Mouse (Mus musculus): Measurements from ENCODE around the gene Asna1.
A peak's percentile ranks its signal among the peaks of the same experiment; 100 is the strongest.

Gene Asna1

DNA sequence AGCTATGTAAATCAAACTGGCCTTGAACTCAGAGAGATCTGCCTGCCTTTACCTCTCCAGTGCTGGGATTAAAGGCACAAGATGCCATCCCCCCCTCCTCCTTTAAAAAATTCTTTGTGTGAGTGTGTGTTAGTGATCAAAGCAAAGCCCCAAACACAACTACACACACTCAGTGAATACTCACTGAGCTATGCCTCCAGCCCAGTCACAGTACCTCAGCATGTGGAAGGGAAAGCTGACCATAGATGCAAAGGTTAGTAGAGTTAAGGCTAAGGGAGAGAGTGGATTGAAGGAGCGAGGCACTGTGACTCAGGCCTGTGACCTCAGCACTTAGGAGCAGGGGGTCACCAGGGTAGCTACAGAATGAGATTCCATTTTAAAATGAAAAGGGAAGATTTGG, 52.0 kb downstream of the Asna1 start:
- no peak for DNase-seq

DNA sequence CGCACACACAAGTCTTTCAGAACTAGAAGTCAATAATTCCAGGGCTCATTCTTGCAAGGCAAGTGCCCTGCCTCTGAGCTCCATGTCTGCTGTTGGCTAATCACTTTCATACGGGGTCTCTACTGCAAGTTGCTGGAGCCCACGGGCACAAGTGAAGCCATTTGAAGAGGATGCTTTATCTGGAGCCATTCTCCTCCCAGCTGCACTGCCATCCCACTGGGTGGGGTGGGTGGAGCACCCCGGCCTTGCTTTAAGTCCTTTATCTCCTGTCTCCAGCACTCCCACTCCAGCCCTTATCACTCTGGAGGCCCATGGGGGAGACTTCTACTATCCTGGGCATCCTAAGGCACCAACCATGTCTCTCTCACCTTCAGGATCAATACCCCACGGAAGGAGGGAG, 54.2 kb downstream of the Asna1 start:
- DNase-seq: no peak

DNA sequence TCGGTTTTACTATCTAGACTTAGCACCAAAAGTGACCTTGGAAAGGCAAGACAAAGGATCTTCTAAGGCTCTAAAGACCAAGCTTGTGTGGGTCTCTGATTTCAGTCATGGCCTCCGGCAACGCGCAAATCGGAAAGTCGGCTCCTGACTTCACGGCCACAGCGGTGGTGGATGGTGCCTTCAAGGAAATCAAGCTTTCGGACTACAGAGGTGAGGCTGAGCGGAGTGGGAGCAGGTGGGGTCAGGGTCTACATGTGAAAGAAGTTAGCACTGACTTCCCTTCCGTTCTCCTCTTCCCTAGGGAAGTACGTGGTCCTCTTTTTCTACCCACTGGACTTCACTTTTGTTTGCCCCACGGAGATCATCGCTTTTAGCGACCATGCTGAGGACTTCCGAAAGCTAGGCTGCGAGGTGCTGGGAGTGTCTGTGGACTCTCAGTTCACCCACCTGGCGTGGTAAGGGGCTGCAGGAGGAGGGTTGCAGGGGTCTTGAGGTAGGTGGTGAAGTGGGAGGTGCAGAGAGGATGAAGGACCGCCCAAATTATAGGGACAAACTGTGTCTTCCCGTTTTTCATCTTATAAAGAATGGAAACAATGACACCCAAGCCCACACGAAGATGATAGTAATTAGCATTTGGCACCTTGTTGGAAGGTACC, 54.8 kb downstream of the Asna1 start:
- DNase-seq: no peak

DNA sequence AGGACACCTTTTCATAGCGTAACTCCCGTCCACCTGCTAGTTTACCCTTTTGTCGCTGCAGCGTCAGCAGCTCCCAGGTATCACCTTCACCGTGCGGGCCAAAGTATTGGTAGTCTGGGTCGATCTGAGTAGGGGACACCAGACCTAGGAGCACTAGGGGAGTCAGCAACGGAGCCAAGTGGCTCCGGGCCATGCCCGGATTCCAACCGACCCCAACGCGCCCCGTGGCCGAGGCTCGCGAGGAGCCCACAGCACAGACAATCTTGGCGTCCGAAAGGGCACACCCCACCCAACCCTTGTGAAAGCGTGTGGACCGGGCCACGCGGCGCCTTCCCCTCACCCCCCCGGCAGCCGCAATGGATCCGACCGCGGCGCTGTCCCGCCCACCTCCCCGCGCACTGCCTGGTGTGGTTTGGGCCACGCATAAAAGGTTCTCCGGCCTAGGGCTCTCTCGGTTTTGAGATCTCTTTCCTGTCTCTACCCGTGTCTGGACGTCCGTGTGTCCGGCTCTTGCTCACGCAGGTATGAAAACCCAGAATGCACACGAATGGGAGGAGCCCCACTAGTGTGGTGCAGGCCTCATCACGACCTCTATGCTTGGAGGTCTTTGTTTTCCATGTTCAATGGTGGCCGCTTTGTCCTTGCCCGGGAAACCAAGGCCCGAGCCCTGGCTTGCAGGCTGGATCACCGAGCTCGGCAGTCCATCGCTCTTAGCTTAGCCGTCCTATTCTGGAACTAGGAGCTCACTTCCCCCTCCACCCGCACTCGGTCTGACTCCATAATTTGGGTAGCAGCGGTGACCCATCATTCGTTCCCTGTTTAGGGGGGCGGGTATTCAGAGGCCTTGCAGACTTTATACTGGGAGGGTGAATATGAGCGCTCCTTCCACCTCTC, 55.6 kb downstream of the Asna1 start, which contains the start of the genes Gm49661, Prdx2 and Rnaseh2a:
TSS of gene Gm49661 (minus strand) at position 193 of the 894 bp plus-strand sequence.
TSS of gene Prdx2 (plus strand) at position 347 of the 894 bp plus-strand sequence.
TSS of gene Rnaseh2a (minus strand) at position 527 of the 894 bp plus-strand sequence.
- DNase-seq: peak; percentile 75

DNA sequence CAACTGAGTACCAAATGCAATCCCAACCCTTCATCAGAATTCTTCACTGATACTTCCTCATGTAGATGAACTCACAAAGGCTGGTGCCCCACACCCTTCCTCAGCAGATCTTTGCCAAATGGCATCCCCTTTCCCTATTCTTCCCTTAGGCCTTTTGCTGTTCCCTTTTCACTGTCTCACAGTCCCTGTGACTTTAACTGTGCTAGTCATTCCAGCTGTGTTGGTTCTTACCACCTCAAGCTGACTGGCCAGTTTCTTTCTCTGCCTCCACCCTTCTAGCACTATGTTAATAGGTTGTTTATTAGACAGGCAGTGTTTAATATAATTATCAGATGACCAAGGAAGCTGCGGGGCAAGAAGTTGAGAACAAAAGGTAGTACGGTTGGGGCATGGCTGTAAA, 56.4 kb downstream of the Asna1 start:
- no peak for DNase-seq
